Mouse (Mus musculus): Measurements from ENCODE around the gene Pkp1.

- TF ChIP-seq CTCF (IDR thresholded peaks at IDR 0.05; ENCODE audit: low read depth, low read length), result no peak
- TF ChIP-seq GATA1 (IDR thresholded peaks at IDR 0.05; ENCODE audit: borderline replicate concordance, low read length), result no peak
- no peak for TF ChIP-seq TAL1 (conservative IDR thresholded peaks at IDR 0.05; ENCODE audit: low read depth, low read length)
Measured at GRCm38 (mm10) chr1:135891424-135892216, 27.4 kb downstream of the Pkp1 start.
